Mouse (Mus musculus): ENCODE measurements around the gene Sdk2. TPM values are rescaled to one million over a fixed set of nuclear protein-coding genes. Genes with fewer than 3 reads are reported as not detected.

Gene Sdk2
- polyA plus RNA-seq, 1 experiment: 7.4 TPM

- H3K4me3 ChIP-seq (ENCODE audit: insufficient read depth, low read length): no peak overlapping the region
- H3K4me1 ChIP-seq (ENCODE audit: control insufficient read depth, insufficient read depth, low read length): no peaks in the 10 kb centered on the region
- no peak overlapping the region for H3K27ac ChIP-seq (ENCODE audit: insufficient read depth, low read length)
- TF ChIP-seq POLR2A (IDR thresholded peaks at IDR 0.05; ENCODE audit: extremely low read depth, insufficient read depth, low read length): no peak
Observed at GRCm38 (mm10) chr11:114051361-114051760, 15.5 kb downstream of the Sdk2 start.

- Histone ChIP-seq H3K4me1 (ENCODE audit: control insufficient read depth, insufficient read depth, low read length) (no peaks in the 10 kb centered on the region), H3K27ac (ENCODE audit: insufficient read depth, low read length) (no peak overlapping the region), H3K4me3 (ENCODE audit: insufficient read depth, low read length) (no peak overlapping the region)
- TF ChIP-seq POLR2A (IDR thresholded peaks at IDR 0.05; ENCODE audit: extremely low read depth, insufficient read depth, low read length): no peak
- TF ChIP-seq CTCF (IDR thresholded peaks at IDR 0.05; ENCODE audit: extremely low read depth, insufficient read depth, low read length): no peak
Observed at GRCm38 (mm10) chr11:114050511-114050910, 16.3 kb downstream of the Sdk2 start.

- no peak overlapping the region for H3K27ac ChIP-seq (ENCODE audit: insufficient read depth, low read length)
- no peak overlapping the region for H3K4me3 ChIP-seq (ENCODE audit: insufficient read depth, low read length)
- TF ChIP-seq CTCF (IDR thresholded peaks at IDR 0.05; ENCODE audit: extremely low read depth, insufficient read depth, low read length): no peak
- no peak for TF ChIP-seq POLR2A (IDR thresholded peaks at IDR 0.05; ENCODE audit: extremely low read depth, insufficient read depth, low read length)
- no peaks in the 10 kb centered on the region; the same call in 1 of the 2 replicates for H3K4me1 ChIP-seq (ENCODE audit: control insufficient read depth, insufficient read depth, low read length)
Observed at GRCm38 (mm10) chr11:114047887-114048331, 18.9 kb downstream of the Sdk2 start.

- TF ChIP-seq CTCF (IDR thresholded peaks at IDR 0.05; ENCODE audit: extremely low read depth, insufficient read depth, low read length) (no peak), POLR2A (IDR thresholded peaks at IDR 0.05; ENCODE audit: extremely low read depth, insufficient read depth, low read length) (no peak)
- Histone ChIP-seq H3K4me3 (ENCODE audit: insufficient read depth, low read length) (no peak overlapping the region), H3K27ac (ENCODE audit: insufficient read depth, low read length) (no peak overlapping the region), H3K4me1 (ENCODE audit: control insufficient read depth, insufficient read depth, low read length) (no peaks in the 10 kb centered on the region; the same call in 1 of the 2 replicates)
Observed at GRCm38 (mm10) chr11:114046927-114047326, 19.9 kb downstream of the Sdk2 start.

- Histone ChIP-seq H3K27ac (ENCODE audit: insufficient read depth, low read length) (no peak overlapping the region), H3K4me3 (ENCODE audit: insufficient read depth, low read length) (no peak overlapping the region), H3K4me1 (ENCODE audit: control insufficient read depth, insufficient read depth, low read length) (no peaks in the 10 kb centered on the region; the same call in 1 of the 2 replicates)
- TF ChIP-seq CTCF (IDR thresholded peaks at IDR 0.05; ENCODE audit: extremely low read depth, insufficient read depth, low read length): no peak
- no peak for TF ChIP-seq POLR2A (IDR thresholded peaks at IDR 0.05; ENCODE audit: extremely low read depth, insufficient read depth, low read length)
Observed at GRCm38 (mm10) chr11:114044373-114044772, 22.5 kb downstream of the Sdk2 start.

- Histone ChIP-seq H3K4me1 (ENCODE audit: control insufficient read depth, insufficient read depth, low read length) (no peaks in the 10 kb centered on the region; the same call in 1 of the 2 replicates), H3K27ac (ENCODE audit: insufficient read depth, low read length) (no peak overlapping the region), H3K4me3 (ENCODE audit: insufficient read depth, low read length) (no peak overlapping the region)
- TF ChIP-seq POLR2A (IDR thresholded peaks at IDR 0.05; ENCODE audit: extremely low read depth, insufficient read depth, low read length): no peak
Observed at GRCm38 (mm10) chr11:114043530-114043929, 23.3 kb downstream of the Sdk2 start.

- no peak for TF ChIP-seq POLR2A (IDR thresholded peaks at IDR 0.05; ENCODE audit: extremely low read depth, insufficient read depth, low read length)
- TF ChIP-seq CTCF (IDR thresholded peaks at IDR 0.05; ENCODE audit: extremely low read depth, insufficient read depth, low read length): no peak
- H3K27ac ChIP-seq (ENCODE audit: insufficient read depth, low read length): no peak overlapping the region
Observed at GRCm38 (mm10) chr11:114040391-114041035, 26.3 kb downstream of the Sdk2 start.

GRCm38 (mm10) chr11:114038036-114038435 is 28.8 kb downstream of the Sdk2 start:
- no peak for TF ChIP-seq POLR2A (IDR thresholded peaks at IDR 0.05; ENCODE audit: extremely low read depth, insufficient read depth, low read length)
- TF ChIP-seq CTCF (IDR thresholded peaks at IDR 0.05; ENCODE audit: extremely low read depth, insufficient read depth, low read length): no peak
- Histone ChIP-seq H3K4me3 (ENCODE audit: insufficient read depth, low read length) (no peak overlapping the region), H3K4me1 (ENCODE audit: control insufficient read depth, insufficient read depth, low read length) (peaks cover 3% of the 10 kb centered on the region; the same call in 1 of the 2 replicates), H3K27ac (ENCODE audit: insufficient read depth, low read length) (no peak overlapping the region)

More at GRCm38 (mm10) chr11:114040391-114041035, 26.3 kb downstream of the Sdk2 start:
- peaks cover 3% of the 10 kb centered on the region; the same call in 1 of the 2 replicates for H3K4me1 ChIP-seq (ENCODE audit: control insufficient read depth, insufficient read depth, low read length)
- H3K4me3 ChIP-seq (ENCODE audit: insufficient read depth, low read length): no peak overlapping the region

GRCm38 (mm10) chr11:114031491-114031890 is 35.4 kb downstream of the Sdk2 start:
- H3K4me1 ChIP-seq (ENCODE audit: control insufficient read depth, insufficient read depth, low read length): no peaks in the 10 kb centered on the region
- no peak for TF ChIP-seq CTCF (IDR thresholded peaks at IDR 0.05; ENCODE audit: extremely low read depth, insufficient read depth, low read length)
- no peak for TF ChIP-seq POLR2A (IDR thresholded peaks at IDR 0.05; ENCODE audit: extremely low read depth, insufficient read depth, low read length)
- H3K4me3 ChIP-seq (ENCODE audit: insufficient read depth, low read length): no peak overlapping the region
- no peak overlapping the region for H3K27ac ChIP-seq (ENCODE audit: insufficient read depth, low read length)

GRCm38 (mm10) chr11:114030214-114030613 is 36.6 kb downstream of the Sdk2 start:
- Histone ChIP-seq H3K27ac (ENCODE audit: insufficient read depth, low read length) (no peak overlapping the region), H3K4me3 (ENCODE audit: insufficient read depth, low read length) (no peak overlapping the region), H3K4me1 (ENCODE audit: control insufficient read depth, insufficient read depth, low read length) (no peaks in the 10 kb centered on the region)
- TF ChIP-seq CTCF (IDR thresholded peaks at IDR 0.05; ENCODE audit: extremely low read depth, insufficient read depth, low read length) (no peak), POLR2A (IDR thresholded peaks at IDR 0.05; ENCODE audit: extremely low read depth, insufficient read depth, low read length) (no peak)

All from cortical plate, adult 2 months (tissue).